Mouse (Mus musculus) liver, embryonic 11.5 days (tissue): Measurements from ENCODE around the gene Napa. TPM values are rescaled to one million over a fixed set of nuclear protein-coding genes. Genes with fewer than 3 reads are reported as not detected.
A peak's percentile ranks its signal among the peaks of the same experiment; 100 is the strongest.

ENCODE experiments used
- ATAC-seq: fragments of 200-750 bp; cut with Nextera tagmentation; replicated peaks from 2 replicates; pipeline ENCODE4 v1.8.0; 2017; ENCODE audit warnings: moderate number of reproducible peaks, mild to moderate bottlenecking, moderate TSS enrichment, moderate library complexity; ENCODE audit not compliant: low FRiP score
- DNase-seq: peaks from one replicate; pipeline ENCODE4 v3.0.0-alpha.2; 2017; ENCODE audit warnings: low spot score
- H3K27ac ChIP-seq: fragments of 300-500 bp; sonication (generic); 2 replicates; pipeline ENCODE4 v1.5.1; 2014; ENCODE audit warnings: mild to moderate bottlenecking, low read depth, low read length, control low read depth
- H3K27me3 ChIP-seq: fragments of 300-500 bp; sonication (generic); replicated peaks from 2 replicates; pipeline ENCODE4 v1.6.1; 2014; ENCODE audit warnings: low read length, mixed read lengths; ENCODE audit not compliant: control insufficient read depth, insufficient read depth
- H3K36me3 ChIP-seq: fragments of 300-500 bp; sonication (generic); 2 replicates; pipeline ENCODE4 v1.6.1; 2014; ENCODE audit warnings: mild to moderate bottlenecking, low read length, moderate library complexity, mixed read lengths; ENCODE audit not compliant: control insufficient read depth, insufficient read depth
- H3K4me1 ChIP-seq: fragments of 300-500 bp; sonication (generic); replicated peaks from 2 replicates; pipeline ENCODE4 v1.6.1; 2014; ENCODE audit warnings: low read length, mixed read lengths; ENCODE audit not compliant: control insufficient read depth, insufficient read depth
- H3K4me2 ChIP-seq: fragments of 300-500 bp; sonication (generic); 2 replicates; pipeline ENCODE4 v1.6.1; 2014; ENCODE audit warnings: mild to moderate bottlenecking, control low read depth, moderate library complexity
- H3K4me3 ChIP-seq: fragments of 300-500 bp; sonication (generic); 2 replicates; pipeline ENCODE4 v1.5.1; 2014; ENCODE audit warnings: low read depth, low read length, control low read depth
- H3K9ac ChIP-seq: fragments of 300-500 bp; sonication (generic); 2 replicates; pipeline ENCODE4 v1.6.1; 2014; ENCODE audit warnings: low read depth, low read length, control low read depth
- H3K9me3 ChIP-seq: fragments of 300-500 bp; sonication (generic); 2 replicates; pipeline ENCODE4 v1.6.1; 2016; ENCODE audit warnings: low read length, inconsistent platforms, mixed read lengths; ENCODE audit not compliant: control insufficient read depth
- whole genome bisulfite sequencing: fragments of 180-500 bp; shearing (Covaris S2); extraction: QIAGEN DNeasy Blood & Tissue Kit; methylation state at CpG from one replicate; pipeline ENCODE4 v1.1.7; 2014; 5-methylcytosine and 5-hydroxymethylcytosine counted together
- polyA plus RNA-seq: library from polyadenylated mRNA; unstranded; fragments of >200 nt; fragmentation: Nextera tagmentation; extraction: Ambion mirVana; gene quantifications from 2 replicates; pipeline ENCODE4 v1.2.1, GENCODE M21; 2014

Gene Napa
- polyA plus RNA-seq, 1 experiment from 2014 or later: 174 TPM

DNA sequence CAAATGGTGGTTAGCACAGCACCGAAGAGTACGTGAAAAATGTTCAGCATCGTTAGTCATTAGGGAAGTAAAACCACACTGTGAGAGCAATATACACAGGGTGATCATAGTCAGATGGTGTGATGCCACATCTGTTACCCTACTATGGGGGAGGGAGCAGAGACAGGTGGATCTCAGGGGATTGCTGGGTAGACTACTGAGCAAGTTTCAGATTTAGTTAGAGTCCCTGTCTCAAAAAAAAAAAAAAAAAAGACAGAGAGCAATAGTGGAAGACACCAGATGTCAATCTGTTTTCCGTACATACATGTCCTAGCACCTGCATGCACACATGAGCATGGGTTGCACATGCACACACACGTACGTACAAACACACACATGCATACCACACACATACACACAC is 42.6 kb upstream of the Napa start:
- ATAC-seq: no peak
- Histone ChIP-seq H3K9ac (no peak overlapping the region), H3K27me3 (peaks cover 4% of the 10 kb centered on the region)

DNA sequence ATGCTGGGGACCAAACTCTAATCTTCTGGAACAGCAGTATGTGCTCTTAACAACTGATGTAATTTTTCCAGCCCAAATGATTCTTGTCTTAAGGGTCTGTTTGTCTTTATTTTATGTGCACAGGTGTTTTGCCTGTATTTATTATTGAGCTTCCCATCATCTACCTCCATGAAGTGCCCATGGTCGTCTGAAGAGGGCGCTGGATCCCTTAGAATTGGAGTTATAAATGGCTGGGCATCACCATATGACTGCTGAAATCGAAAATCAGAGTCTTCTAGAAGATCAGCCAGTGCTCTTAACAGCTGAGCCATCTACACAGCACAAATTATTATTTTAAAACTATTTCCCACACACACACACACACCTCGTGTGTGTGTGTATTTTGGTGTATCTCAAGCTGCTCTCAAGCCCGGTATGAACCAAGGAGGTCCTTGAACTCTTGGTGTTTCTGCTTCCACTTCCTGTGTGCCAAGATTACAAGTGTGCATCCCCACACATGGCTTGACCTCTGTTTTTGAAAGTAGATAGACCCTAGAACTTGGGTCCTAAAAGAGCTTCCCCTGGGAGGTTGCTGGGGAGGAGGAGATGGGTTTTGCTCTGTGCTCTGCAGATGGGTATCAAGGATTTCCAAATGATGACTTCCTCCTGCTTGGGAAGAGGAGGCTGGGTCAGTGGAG is 41.7 kb upstream of the Napa start:
- Histone ChIP-seq H3K27me3 (peaks cover 12% of the 10 kb centered on the region), H3K27ac (no peak overlapping the region), H3K4me2 (no peak overlapping the region), H3K4me1 (peaks cover 4% of the 10 kb centered on the region), H3K36me3 (no peaks in the 10 kb centered on the region), H3K9me3 (peaks cover 7% of the 10 kb centered on the region), H3K9ac (no peak overlapping the region), H3K4me3 (no peak overlapping the region)
- no peak for ATAC-seq
- no peak for DNase-seq
- WGBS: 21% methylated on average over 5 of the region's 5 CpGs

More for the DNA sequence above, 42.6 kb upstream of the Napa start:
- H3K4me2 ChIP-seq: no peak overlapping the region
- 81% methylated on average over 6 of the region's 6 CpGs for WGBS
- peaks cover 5% of the 10 kb centered on the region for H3K4me1 ChIP-seq
- H3K27ac ChIP-seq: no peak overlapping the region
- no peaks in the 10 kb centered on the region for H3K36me3 ChIP-seq
- H3K9me3 ChIP-seq: no peaks in the 10 kb centered on the region
- DNase-seq: no peak
- H3K4me3 ChIP-seq: no peak overlapping the region

- Histone ChIP-seq H3K4me1 (peaks cover 2% of the 10 kb centered on the region; the same call in 1 of the 2 replicates), H3K4me2 (no peak overlapping the region), H3K27me3 (peaks cover 18% of the 10 kb centered on the region), H3K9me3 (peaks cover 10% of the 10 kb centered on the region), H3K27ac (no peak overlapping the region), H3K4me3 (no peak overlapping the region), H3K36me3 (no peaks in the 10 kb centered on the region), H3K9ac (no peak overlapping the region)
- ATAC-seq: no peak
- 53% methylated on average over 2 of the region's 2 CpGs for WGBS
- no peak for DNase-seq
Measured at GRCm38 (mm10) chr7:16057136-16057534, 41.1 kb upstream of the Napa start.

GRCm38 (mm10) chr7:16061219-16062098 is 36.8 kb upstream of the Napa start, which contains the start of gene Zfp541:
Zfp541 (plus strand) TSS chr7:16061814.
- Histone ChIP-seq H3K27me3 (peaks cover 18% of the 10 kb centered on the region), H3K4me3 (peak within 1 kb of the TSS; percentile 20; the same call in 1 of the 2 replicates), H3K4me2 (peak within 1 kb of the TSS; percentile 34)

GRCm38 (mm10) chr7:16062099-16062420 is 36.2 kb upstream of the Napa start:
- Histone ChIP-seq H3K36me3 (no peaks in the 10 kb centered on the region), H3K27me3 (peaks cover 18% of the 10 kb centered on the region), H3K4me3 (no peak overlapping the region), H3K27ac (no peak overlapping the region), H3K4me2 (no peak overlapping the region), H3K9me3 (peaks cover 10% of the 10 kb centered on the region), H3K9ac (no peak overlapping the region), H3K4me1 (no peaks in the 10 kb centered on the region; the same call in 1 of the 2 replicates)
- ATAC-seq (no peak), DNase-seq (no peak)
- WGBS: 61% methylated on average over 15 of the region's 15 CpGs

More at GRCm38 (mm10) chr7:16061219-16062098, 36.8 kb upstream of the Napa start, which contains the start of gene Zfp541:
- DNase-seq (no peak), ATAC-seq (no peak)
- H3K27ac ChIP-seq: no peak within 1 kb of the TSS
- WGBS: 38% methylated on average over 78 of the region's 80 CpGs
- no peaks in the 10 kb centered on the region; the same call in 1 of the 2 replicates for H3K4me1 ChIP-seq
- peaks cover 10% of the 10 kb centered on the region for H3K9me3 ChIP-seq
- no peaks in the 10 kb centered on the region for H3K36me3 ChIP-seq
- no peak within 1 kb of the TSS for H3K9ac ChIP-seq

DNA sequence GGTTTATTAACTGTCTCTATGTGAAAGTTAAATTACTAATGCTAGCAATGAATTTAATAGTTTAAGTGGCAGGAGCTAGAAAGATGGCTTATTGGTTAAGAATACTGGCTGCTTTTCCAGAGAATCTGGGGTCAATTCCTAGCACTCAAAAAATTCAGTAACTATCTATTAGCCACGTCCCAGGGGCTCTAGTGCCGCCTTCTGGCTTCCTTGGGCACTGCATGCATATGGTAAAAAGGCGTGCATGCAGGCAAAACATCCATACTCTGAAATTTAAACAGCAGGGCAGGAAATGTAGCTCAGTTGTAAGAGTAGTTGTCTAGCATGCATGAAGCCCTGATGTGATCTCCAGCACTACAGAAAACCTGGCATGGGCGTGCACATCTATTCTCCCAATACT is 34.8 kb upstream of the Napa start:
- no peak overlapping the region for H3K4me2 ChIP-seq
- H3K9me3 ChIP-seq: peaks cover 10% of the 10 kb centered on the region
- H3K36me3 ChIP-seq: no peaks in the 10 kb centered on the region
- H3K4me3 ChIP-seq: no peak overlapping the region
- no peaks in the 10 kb centered on the region; the same call in 1 of the 2 replicates for H3K4me1 ChIP-seq
- ATAC-seq (no peak), DNase-seq (no peak)
- no peak overlapping the region for H3K27ac ChIP-seq
- WGBS: 29% methylated on average over 4 of the region's 4 CpGs
- H3K9ac ChIP-seq: no peak overlapping the region
- peaks cover 18% of the 10 kb centered on the region for H3K27me3 ChIP-seq

GRCm38 (mm10) chr7:16070846-16071245 is 27.4 kb upstream of the Napa start:
- H3K9me3 ChIP-seq: no peaks in the 10 kb centered on the region
- no peak overlapping the region for H3K27ac ChIP-seq
- no peak overlapping the region for H3K9ac ChIP-seq
- no peaks in the 10 kb centered on the region for H3K36me3 ChIP-seq
- H3K4me3 ChIP-seq: no peak overlapping the region
- H3K27me3 ChIP-seq: no peaks in the 10 kb centered on the region
- no peak overlapping the region for H3K4me2 ChIP-seq
- ATAC-seq (no peak), DNase-seq (no peak)
- H3K4me1 ChIP-seq: no peaks in the 10 kb centered on the region

GRCm38 (mm10) chr7:16071906-16072305 is 26.4 kb upstream of the Napa start:
- 77% methylated on average over 6 of the region's 6 CpGs for WGBS

More at GRCm38 (mm10) chr7:16071906-16072305, 26.4 kb upstream of the Napa start:
- ATAC-seq: peak; percentile 43; the same call in 1 of the 2 replicates
- Histone ChIP-seq H3K4me1 (no peaks in the 10 kb centered on the region), H3K4me3 (no peak overlapping the region), H3K4me2 (no peak overlapping the region), H3K27ac (no peak overlapping the region), H3K27me3 (no peaks in the 10 kb centered on the region), H3K9ac (no peak overlapping the region), H3K36me3 (no peaks in the 10 kb centered on the region), H3K9me3 (no peaks in the 10 kb centered on the region)
- no peak for DNase-seq
